Mouse (Mus musculus): Measurements from ENCODE around the gene Gabpb2. TPM values are rescaled to one million over a fixed set of nuclear protein-coding genes. Genes with fewer than 3 reads are reported as not detected.

Gabpb2 gene
- polyA plus RNA-seq, 1 experiment, result 30.6 TPM

DNA sequence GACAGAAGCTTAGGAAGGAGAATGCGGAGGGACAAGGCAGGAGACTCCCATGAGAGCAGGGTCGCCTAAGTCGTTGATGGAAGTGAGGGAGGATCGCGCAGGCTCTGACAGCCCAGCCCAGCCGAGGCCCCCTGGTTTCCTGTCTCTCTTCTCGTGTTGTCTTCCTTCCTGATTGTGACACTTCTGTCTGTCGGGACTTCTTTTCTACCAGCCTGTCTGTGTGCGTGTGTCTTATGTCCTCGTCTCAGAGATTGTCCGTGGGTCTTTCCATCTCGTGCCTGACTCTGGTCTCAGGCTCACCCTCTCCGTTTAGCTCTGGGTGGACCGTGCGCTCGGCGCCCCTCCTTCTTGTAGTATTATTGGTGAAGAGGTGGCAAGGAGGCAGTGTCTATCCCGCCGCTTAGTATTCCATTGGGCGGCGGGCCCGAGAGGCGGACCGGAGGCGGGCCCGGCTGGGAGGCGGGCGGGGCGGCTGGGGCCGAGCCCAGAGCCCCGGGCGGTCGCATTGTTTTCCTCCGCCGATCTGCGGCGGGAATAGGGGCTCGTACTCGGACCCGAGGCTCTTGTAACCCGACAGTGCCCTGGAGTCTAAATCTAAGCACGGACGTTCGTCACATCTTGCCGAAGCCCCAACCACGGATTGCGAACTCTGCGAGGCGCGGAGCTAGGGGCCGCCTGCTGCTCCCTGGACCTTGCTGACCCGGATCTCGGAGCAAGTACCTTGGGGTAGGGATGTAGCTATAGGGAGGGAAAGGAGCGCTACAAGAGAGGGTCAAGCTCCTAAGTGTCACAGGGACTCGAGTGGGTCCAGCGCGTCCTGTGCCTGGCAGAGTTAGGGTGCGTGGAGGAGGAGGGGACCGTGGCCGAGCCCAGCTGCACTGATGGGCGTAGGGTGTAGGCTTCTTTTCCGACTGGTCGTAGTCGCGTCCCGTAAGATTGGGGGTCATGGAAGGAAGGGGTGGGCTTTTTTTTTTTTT, 57.4 kb downstream of the Gabpb2 start, which contains the start of gene Sema6c:
TSS of gene Sema6c (plus strand) at position 471 of the 977 bp plus-strand sequence.
- Histone ChIP-seq H3K4me3 (replicated peaks; ENCODE audit: insufficient read depth, low read depth, low read length) (peak within 1 kb of the TSS; percentile 95), H3K27ac (ENCODE audit: insufficient read depth, low read length) (peak within 1 kb of the TSS; percentile 34), H3K4me1 (ENCODE audit: control insufficient read depth, insufficient read depth, low read length) (peaks cover 28% of the 10 kb centered on the region), H3K27me3 (ENCODE audit: control insufficient read depth, insufficient read depth, low read length) (no peaks in the 10 kb centered on the region)
- WGBS, result under 1% methylated on average over 64 of the region's 66 CpGs
- DNase-seq, result peak; percentile 88 to 94
- TF ChIP-seq CTCF (IDR thresholded peaks at IDR 0.05; ENCODE audit: borderline replicate concordance, insufficient read depth, low read depth, low read length), result no peak
- peak; percentile 84; the same call in 1 of the 2 replicates for TF ChIP-seq POLR2A (IDR thresholded peaks at IDR 0.05; ENCODE audit: borderline replicate concordance, insufficient read depth, low read length)

DNA sequence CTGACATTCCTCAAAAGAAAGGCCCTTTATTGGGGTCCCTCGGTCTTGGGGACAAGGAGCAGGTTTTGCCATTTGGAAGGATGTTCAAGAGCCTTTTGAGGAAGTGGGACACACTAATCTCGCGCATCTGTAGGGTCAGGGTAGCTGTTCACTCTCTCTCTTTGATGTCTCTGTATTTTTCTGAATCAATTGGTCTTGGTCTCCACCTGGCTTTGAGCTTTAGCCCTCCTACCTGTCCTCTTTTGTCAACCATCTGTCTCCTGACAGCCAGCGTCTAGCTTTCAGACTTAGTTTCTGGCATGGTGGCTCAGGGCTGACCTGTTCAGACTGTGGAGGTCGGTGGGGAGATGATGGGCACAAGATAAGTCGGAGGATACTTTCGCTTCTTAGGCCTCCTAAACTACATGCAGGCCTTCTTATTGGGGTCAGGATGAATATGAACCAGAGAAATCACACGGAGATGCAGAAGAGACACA, 58.2 kb downstream of the Gabpb2 start:
- H3K27me3 ChIP-seq (ENCODE audit: control insufficient read depth, insufficient read depth, low read length), result no peaks in the 10 kb centered on the region
- DNase-seq, result peak in 1 of 2 experiments; percentile 27
- H3K27ac ChIP-seq (ENCODE audit: insufficient read depth, low read length), result peak overlapping the region; percentile 34; the same call in 1 of the 2 replicates
- peaks cover 28% of the 10 kb centered on the region for H3K4me1 ChIP-seq (ENCODE audit: control insufficient read depth, insufficient read depth, low read length)
- 20% methylated on average over 8 of the region's 8 CpGs for WGBS
- H3K4me3 ChIP-seq (replicated peaks; ENCODE audit: insufficient read depth, low read depth, low read length), result peak overlapping the region; percentile 73
- TF ChIP-seq CTCF (IDR thresholded peaks at IDR 0.05; ENCODE audit: borderline replicate concordance, insufficient read depth, low read depth, low read length), result no peak
- TF ChIP-seq POLR2A (IDR thresholded peaks at IDR 0.05; ENCODE audit: borderline replicate concordance, insufficient read depth, low read length), result no peak

DNA sequence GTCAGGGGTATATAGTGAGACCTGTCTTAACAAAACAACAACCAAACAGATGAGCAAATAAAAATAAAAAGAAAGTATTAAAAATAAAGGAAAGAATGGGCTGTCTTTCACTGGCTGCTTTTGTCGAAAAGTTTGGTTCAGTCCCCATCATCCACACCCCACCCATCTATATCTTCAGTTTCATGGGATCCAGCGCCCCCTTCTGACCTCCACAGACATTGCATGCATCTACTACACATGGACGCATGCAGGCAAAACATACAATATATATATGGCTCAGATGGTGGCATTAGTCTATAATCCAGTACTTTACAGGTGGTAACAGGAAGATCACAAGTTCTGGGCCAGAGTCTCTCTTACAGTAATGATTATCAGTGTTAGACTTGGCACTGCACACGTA, 63.8 kb downstream of the Gabpb2 start:
- no peaks in the 10 kb centered on the region for H3K4me1 ChIP-seq (ENCODE audit: control insufficient read depth, insufficient read depth, low read length)
- no peaks in the 10 kb centered on the region for H3K27me3 ChIP-seq (ENCODE audit: control insufficient read depth, insufficient read depth, low read length)
- H3K27ac ChIP-seq (ENCODE audit: insufficient read depth, low read length), result no peak overlapping the region
- TF ChIP-seq CTCF (IDR thresholded peaks at IDR 0.05; ENCODE audit: borderline replicate concordance, insufficient read depth, low read depth, low read length) (peak; percentile 58), POLR2A (IDR thresholded peaks at IDR 0.05; ENCODE audit: borderline replicate concordance, insufficient read depth, low read length) (no peak)
- WGBS, result 44% methylated on average over 4 of the region's 4 CpGs
- peak in 1 of 2 experiments; percentile 50 for DNase-seq
- H3K4me3 ChIP-seq (replicated peaks; ENCODE audit: insufficient read depth, low read depth, low read length), result no peak overlapping the region

DNA sequence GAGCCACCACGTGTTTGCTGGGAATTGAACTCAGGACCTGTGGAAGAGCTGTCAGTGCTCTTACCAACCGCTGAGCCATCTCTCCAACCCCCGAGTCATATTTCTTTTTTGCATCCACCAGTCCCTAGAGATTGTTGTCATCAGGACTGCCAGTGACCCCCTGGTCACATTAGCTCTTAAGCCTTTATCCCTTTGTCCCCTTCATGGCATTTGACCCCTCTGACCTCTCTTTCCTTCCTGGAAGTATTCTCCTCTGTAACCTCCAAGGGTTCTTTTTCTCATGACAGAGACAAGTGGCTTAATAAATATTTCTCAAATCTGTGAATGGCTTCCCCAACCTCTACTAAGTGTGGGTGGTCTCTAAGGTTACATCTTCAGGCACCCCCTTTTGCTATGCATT, 69.8 kb downstream of the Gabpb2 start:
- Histone ChIP-seq H3K4me1 (ENCODE audit: control insufficient read depth, insufficient read depth, low read length) (no peaks in the 10 kb centered on the region), H3K27me3 (ENCODE audit: control insufficient read depth, insufficient read depth, low read length) (no peaks in the 10 kb centered on the region), H3K27ac (ENCODE audit: insufficient read depth, low read length) (no peak overlapping the region), H3K4me3 (replicated peaks; ENCODE audit: insufficient read depth, low read depth, low read length) (no peak overlapping the region)
- no peak for TF ChIP-seq CTCF (IDR thresholded peaks at IDR 0.05; ENCODE audit: borderline replicate concordance, insufficient read depth, low read depth, low read length)
- no peak for TF ChIP-seq POLR2A (IDR thresholded peaks at IDR 0.05; ENCODE audit: borderline replicate concordance, insufficient read depth, low read length)
- DNase-seq, result no peak
- WGBS, result 61% methylated on average over 3 of the region's 3 CpGs

DNA sequence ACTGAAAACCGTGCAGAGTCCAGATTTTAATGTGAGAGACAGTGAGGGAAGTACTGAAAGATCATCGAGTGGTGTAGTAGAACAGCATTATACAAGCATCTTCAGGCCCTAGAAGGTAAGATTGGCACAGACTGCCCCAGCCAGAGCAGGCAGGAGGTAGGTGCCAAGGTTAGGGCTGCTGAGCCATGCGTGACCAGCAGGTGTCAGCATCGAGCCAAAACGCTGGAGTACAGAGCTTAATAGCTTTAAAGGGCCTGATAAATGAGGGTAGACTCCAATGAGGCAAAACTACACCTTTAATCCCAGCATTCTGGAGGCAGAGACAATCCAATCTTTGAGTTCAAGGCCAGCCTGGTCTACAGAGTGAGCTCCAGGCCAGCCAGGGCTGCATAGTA, 75.1 kb downstream of the Gabpb2 start:
- Histone ChIP-seq H3K4me3 (replicated peaks; ENCODE audit: insufficient read depth, low read depth, low read length) (no peak overlapping the region), H3K27me3 (ENCODE audit: control insufficient read depth, insufficient read depth, low read length) (no peaks in the 10 kb centered on the region), H3K27ac (ENCODE audit: insufficient read depth, low read length) (no peak overlapping the region), H3K4me1 (ENCODE audit: control insufficient read depth, insufficient read depth, low read length) (no peaks in the 10 kb centered on the region)
- TF ChIP-seq CTCF (IDR thresholded peaks at IDR 0.05; ENCODE audit: borderline replicate concordance, insufficient read depth, low read depth, low read length) (peak; percentile 98), POLR2A (IDR thresholded peaks at IDR 0.05; ENCODE audit: borderline replicate concordance, insufficient read depth, low read length) (no peak)
- 9% methylated on average over 5 of the region's 5 CpGs for WGBS
- peak; percentile 88 to 95 for DNase-seq

DNA sequence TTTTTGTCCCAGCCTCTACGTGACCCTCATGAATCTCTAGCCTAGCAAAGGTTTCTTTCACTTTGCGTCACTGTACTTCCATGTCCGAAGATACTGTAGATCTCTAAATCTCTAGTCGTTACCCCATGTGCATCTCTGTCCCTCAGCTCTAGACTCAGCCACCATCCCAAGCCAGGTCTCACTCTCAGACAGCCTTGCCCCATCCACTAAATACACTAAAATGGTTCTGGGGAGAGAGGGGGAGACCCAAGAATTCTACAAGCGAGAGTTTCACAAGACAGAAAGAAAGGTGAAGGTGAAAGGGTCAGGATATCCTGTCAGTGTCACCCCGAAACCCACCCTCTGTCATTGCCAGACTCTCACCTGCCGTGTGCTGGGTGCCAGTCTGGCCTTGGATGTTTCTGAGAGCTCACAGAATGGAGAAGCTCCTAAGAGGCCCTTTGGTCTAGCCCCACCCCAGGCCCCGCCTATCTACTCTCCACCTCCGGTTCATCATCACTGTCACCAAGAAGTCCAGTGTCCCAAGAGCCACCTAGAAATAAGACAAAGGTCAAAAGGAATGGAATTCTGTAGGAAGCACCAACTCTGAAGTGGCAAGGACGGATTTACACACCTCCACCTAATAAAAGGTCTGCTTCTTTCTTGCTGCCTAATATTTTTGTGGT, 75.6 kb downstream of the Gabpb2 start, which contains the start of gene Tnfaip8l2:
TSS of gene Tnfaip8l2 (minus strand) at position 409 of the 665 bp plus-strand sequence.
- no peak for DNase-seq
- no peak within 1 kb of the TSS for H3K27ac ChIP-seq (ENCODE audit: insufficient read depth, low read length)
- no peaks in the 10 kb centered on the region for H3K27me3 ChIP-seq (ENCODE audit: control insufficient read depth, insufficient read depth, low read length)
- TF ChIP-seq POLR2A (IDR thresholded peaks at IDR 0.05; ENCODE audit: borderline replicate concordance, insufficient read depth, low read length) (no peak), CTCF (IDR thresholded peaks at IDR 0.05; ENCODE audit: borderline replicate concordance, insufficient read depth, low read depth, low read length) (no peak)
- no peak within 1 kb of the TSS for H3K4me3 ChIP-seq (replicated peaks; ENCODE audit: insufficient read depth, low read depth, low read length)
- WGBS, result 83% methylated on average over 10 of the region's 10 CpGs
- H3K4me1 ChIP-seq (ENCODE audit: control insufficient read depth, insufficient read depth, low read length), result no peaks in the 10 kb centered on the region

DNA sequence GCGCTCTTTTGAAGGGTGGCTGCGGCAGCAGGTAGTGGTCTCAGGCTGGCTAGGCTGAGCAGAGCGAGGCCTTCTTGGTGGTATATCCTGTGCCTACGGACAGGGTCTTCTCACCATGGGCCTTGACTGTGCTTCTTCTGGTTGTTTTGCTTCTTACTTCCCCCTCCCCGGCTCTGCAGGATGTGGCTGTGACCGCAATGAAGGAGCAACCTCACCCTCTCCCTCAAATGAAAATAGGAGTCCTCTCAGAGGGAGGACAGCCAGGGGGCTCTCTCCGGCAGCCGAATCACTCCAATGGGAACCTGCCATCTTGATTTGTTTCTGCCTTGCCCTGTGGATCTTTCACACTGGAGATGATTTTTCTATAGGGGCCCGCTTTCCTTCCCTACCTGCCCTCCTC, 76.2 kb downstream of the Gabpb2 start:
- no peak for DNase-seq
- TF ChIP-seq CTCF (IDR thresholded peaks at IDR 0.05; ENCODE audit: borderline replicate concordance, insufficient read depth, low read depth, low read length) (no peak), POLR2A (IDR thresholded peaks at IDR 0.05; ENCODE audit: borderline replicate concordance, insufficient read depth, low read length) (no peak)
- H3K4me1 ChIP-seq (ENCODE audit: control insufficient read depth, insufficient read depth, low read length), result no peaks in the 10 kb centered on the region; the same call in 1 of the 2 replicates
- 99% methylated on average over 9 of the region's 9 CpGs for WGBS
- H3K27me3 ChIP-seq (ENCODE audit: control insufficient read depth, insufficient read depth, low read length), result no peaks in the 10 kb centered on the region
- no peak overlapping the region for H3K27ac ChIP-seq (ENCODE audit: insufficient read depth, low read length)
- H3K4me3 ChIP-seq (replicated peaks; ENCODE audit: insufficient read depth, low read depth, low read length), result no peak overlapping the region

All from cerebellum, adult 2 months (tissue).